Mouse (Mus musculus) bone marrow, adult 2 months (tissue): ENCODE results near the gene Sos1. TPM values are rescaled to one million over a fixed set of nuclear protein-coding genes. Genes with fewer than 3 reads are reported as not detected.

Source experiments
- H3K27ac ChIP-seq: fragments of 200-500 bp; 2 replicates; pipeline ENCODE4 v1.5.1; 2012; ENCODE audit warnings: low read depth, mild to moderate bottlenecking, control low read depth, inconsistent platforms, low read length; ENCODE audit not compliant: control insufficient read depth, poor library complexity, insufficient read depth
- H3K4me1 ChIP-seq: fragments of 200-500 bp; 2 replicates; pipeline ENCODE4 v1.6.1; 2011; ENCODE audit warnings: low read length; ENCODE audit not compliant: control insufficient read depth, insufficient read depth
- H3K4me3 ChIP-seq: fragments of 200-500 bp; replicated peaks from 2 replicates; pipeline ENCODE3; 2011; ENCODE audit warnings: mild to moderate bottlenecking, low read depth, low read length, control low read depth; ENCODE audit not compliant: control insufficient read depth
- CTCF ChIP-seq: fragments of 200-500 bp; IDR thresholded peaks from 2 replicates; pipeline ENCODE4 v1.5.1; 2011; ENCODE audit warnings: low read length, control low read depth; ENCODE audit not compliant: control insufficient read depth, insufficient read depth
- POLR2A ChIP-seq: fragments of 200-500 bp; IDR thresholded peaks from 2 replicates; pipeline ENCODE4 v1.6.1; 2011; ENCODE audit warnings: low read depth, mild to moderate bottlenecking, control low read depth, low read length, borderline replicate concordance; ENCODE audit not compliant: control insufficient read depth
- WGBS: fragments of 180-500 bp; shearing (Covaris S2); methylation state at CpG from one replicate; pipeline ENCODE4 v1.1.7; 2018; 5-methylcytosine and 5-hydroxymethylcytosine counted together
- polyA plus RNA-seq: library from polyadenylated mRNA; stranded (reverse); fragments of >200 nt; gene quantifications from 2 replicates; pipeline ENCODE4 v1.2.4, GENCODE M21; 2011; ENCODE audit warnings: low replicate concordance; ENCODE audit not compliant: missing spikeins, insufficient read depth, insufficient read length

Sos1 gene
- polyA plus RNA-seq, 1 experiment = 5.5 TPM

GRCm38 (mm10) chr17:80513766-80514165 is 33.5 kb upstream of the Sos1 start:
- TF ChIP-seq POLR2A (no peak), CTCF (no peak)

DNA sequence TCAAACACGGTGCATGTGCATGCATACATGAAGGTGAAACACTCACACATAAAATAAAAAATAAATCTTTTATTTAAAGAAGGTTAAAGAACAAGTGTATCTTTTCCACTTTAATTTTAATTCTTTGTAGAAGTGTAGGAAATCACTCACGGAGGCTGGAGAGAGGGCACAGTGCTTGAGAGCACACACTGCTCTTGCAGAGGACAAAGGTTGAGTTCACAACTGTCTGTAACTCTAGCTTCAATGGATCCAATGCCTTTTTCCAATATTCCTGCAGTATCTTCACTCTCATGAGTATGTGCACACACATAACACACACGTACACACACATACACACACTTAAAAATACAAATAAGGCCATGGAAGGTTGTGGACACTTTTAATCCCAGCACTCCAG is 30.2 kb upstream of the Sos1 start:
- Histone ChIP-seq H3K4me1 (no peaks in the 10 kb centered on the region; the same call in 1 of the 2 replicates), H3K27ac (no peak overlapping the region), H3K4me3 (no peak overlapping the region)
- no peak for TF ChIP-seq CTCF
- TF ChIP-seq POLR2A = no peak
- WGBS = 77% methylated on average over 3 of the region's 3 CpGs

More at GRCm38 (mm10) chr17:80513766-80514165, 33.5 kb upstream of the Sos1 start:
- Histone ChIP-seq H3K27ac (no peak overlapping the region), H3K4me1 (no peaks in the 10 kb centered on the region; the same call in 1 of the 2 replicates), H3K4me3 (no peak overlapping the region)
- WGBS = 44% methylated on average over 8 of the region's 8 CpGs

DNA sequence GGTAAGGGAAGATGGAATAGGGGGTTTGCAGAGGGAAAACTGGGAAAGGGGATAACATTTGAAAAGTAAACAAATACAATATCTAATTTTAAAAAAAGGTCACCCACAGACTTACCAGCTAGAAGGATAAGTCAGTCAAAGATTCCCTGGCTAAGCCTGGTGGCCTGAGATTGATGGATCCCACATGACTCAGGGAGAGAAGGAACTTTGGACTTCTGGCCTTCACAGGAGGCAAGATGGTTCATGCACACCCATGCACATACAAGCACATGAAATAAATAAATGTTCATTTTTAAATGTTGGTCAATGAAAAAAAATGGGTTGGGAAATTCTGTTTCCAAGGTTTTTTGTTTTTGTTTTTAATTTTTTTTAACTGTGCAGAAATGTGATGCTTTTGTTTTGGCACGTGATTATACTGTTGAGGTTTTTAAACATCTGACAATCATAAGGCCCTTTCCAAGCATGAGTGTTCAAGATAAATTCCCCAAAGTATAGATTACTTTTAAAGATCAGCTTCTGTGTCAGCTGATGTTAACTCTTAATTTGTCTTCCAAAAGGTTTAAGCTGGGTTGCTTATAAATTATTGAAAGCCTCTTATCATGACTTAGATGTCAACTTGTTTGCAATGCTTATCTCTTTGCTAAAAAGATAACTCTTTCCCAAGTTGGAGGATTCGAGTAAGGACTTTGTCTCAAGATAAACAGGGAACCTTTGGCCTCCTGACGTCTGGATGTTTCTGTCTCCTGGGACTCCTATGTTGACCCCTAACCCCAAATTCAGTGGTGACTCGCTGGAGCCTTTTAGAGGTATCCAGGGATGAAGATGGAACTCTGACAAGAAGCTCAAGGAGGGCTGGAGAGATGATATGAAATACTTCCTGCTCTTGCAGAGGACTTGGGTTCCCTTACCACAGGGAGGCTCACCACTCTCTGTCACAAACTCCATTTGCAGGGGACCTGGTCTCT is 29.5 kb upstream of the Sos1 start:
- WGBS = 61% methylated on average over 4 of the region's 4 CpGs
- no peak overlapping the region for H3K4me3 ChIP-seq
- no peak for TF ChIP-seq POLR2A
- no peaks in the 10 kb centered on the region; the same call in 1 of the 2 replicates for H3K4me1 ChIP-seq
- H3K27ac ChIP-seq = no peak overlapping the region

DNA sequence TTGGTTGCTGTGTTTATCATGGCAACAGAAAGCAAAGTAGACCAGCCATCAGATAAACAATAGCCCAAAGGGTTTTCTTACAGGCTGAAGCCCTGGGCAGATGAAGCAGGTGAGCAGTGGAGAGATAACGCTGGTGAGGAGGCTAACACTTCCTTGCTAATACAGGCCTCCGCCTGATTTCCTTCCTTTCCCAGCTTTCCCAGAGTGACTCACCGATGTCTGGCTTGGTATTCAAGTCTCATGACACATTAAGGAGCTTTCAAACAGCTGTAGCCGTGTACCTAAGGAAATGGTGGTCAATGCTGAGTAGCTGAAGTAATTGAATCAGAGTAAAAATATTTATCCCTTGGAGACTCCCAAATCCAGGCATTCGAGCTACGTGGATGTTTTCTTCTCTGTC is 25.5 kb upstream of the Sos1 start:
- TF ChIP-seq CTCF = no peak
- no peak for TF ChIP-seq POLR2A
- Histone ChIP-seq H3K27ac (no peak overlapping the region), H3K4me1 (peaks cover 5% of the 10 kb centered on the region; the same call in 1 of the 2 replicates), H3K4me3 (no peak overlapping the region)
- 75% methylated on average over 6 of the region's 6 CpGs for WGBS

DNA sequence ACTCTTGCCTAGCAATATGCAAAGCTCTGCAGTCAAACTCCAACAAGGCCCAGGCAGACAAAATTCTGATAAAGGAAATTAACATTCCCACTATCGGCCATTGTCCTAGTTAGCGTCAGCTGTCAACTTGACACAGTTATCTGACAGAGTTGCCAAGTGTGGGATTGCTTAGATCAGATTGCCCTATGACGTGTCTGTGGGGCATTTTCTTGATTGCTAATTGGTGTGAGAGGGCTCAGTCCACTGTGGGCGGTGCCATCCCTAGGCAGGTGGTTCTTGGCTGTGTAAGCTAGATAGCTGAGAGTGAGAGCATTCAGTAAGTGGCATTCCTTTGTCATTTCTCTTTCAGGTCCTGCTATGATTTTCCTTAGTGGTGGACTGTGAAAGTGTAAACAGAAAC is 25.1 kb upstream of the Sos1 start:
- H3K4me3 ChIP-seq = no peak overlapping the region
- H3K27ac ChIP-seq = no peak overlapping the region
- no peak for TF ChIP-seq POLR2A
- no peak for TF ChIP-seq CTCF
- H3K4me1 ChIP-seq = peaks cover 5% of the 10 kb centered on the region; the same call in 1 of the 2 replicates
- 71% methylated on average over 4 of the region's 4 CpGs for WGBS

DNA sequence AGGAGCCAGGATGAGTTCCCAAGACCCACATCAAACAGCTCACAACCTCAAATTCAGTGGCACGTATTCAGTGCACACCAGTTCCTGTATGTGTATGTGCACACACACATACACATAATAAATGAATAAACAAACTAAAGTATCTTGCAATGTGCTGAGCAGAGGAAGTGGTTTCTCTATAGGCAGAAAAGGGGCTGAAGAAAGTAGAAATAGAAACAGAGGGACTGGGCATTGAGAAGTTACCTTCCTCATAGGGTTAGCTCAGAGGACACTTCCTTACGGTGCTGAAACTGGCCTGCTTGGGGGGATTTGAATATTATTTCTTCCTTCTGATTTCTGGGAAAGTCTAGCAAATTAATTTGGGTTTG is 21.5 kb upstream of the Sos1 start:
- H3K4me1 ChIP-seq = peaks cover 5% of the 10 kb centered on the region; the same call in 1 of the 2 replicates
- peak overlapping the region; percentile 36; the same call in 1 of the 2 replicates for H3K27ac ChIP-seq
- no peak overlapping the region for H3K4me3 ChIP-seq
- TF ChIP-seq POLR2A = no peak
- TF ChIP-seq CTCF = no peak
- WGBS = 11% methylated on average over 2 of the region's 2 CpGs

DNA sequence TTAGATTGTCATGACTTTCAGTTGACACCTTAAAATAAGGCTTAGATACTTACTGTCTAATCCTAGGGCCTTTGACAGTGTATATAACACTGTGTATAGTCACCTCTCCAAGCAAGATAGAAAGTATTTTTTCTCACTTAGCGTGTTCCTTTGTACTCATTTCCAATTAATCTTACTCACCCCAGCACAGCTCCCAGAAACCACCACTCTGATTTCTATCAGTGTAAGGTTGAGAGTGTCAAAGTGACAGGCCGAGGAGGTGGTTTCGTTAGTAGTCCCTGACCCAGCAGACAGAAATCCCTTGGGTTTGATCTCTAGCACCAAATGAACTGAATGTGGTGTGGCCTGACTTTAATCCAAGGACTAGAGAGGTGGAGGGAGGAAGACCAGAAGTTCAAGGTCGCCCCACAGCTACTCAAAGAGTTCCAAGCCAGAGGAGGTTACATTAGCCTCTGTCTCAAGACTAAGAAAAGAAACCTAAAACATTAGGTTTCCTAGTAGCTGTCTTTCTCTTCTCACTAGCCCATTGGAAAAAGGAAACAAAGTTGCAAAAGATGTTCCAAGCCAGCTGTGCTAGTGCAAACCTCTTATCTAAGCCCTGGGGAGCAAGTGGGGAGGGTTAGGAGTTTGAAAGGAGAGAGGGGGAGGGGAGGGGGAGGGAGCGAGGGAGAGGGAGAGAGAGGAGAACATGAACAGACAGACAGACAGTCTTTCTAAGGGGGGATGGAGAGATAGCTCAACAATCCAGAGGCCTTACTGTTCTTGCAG is 21.0 kb upstream of the Sos1 start:
- peak overlapping the region; percentile 36; the same call in 1 of the 2 replicates for H3K27ac ChIP-seq
- no peak overlapping the region for H3K4me3 ChIP-seq
- TF ChIP-seq CTCF (no peak), POLR2A (no peak)
- 32% methylated on average over 5 of the region's 5 CpGs for WGBS
- peaks cover 5% of the 10 kb centered on the region; the same call in 1 of the 2 replicates for H3K4me1 ChIP-seq

DNA sequence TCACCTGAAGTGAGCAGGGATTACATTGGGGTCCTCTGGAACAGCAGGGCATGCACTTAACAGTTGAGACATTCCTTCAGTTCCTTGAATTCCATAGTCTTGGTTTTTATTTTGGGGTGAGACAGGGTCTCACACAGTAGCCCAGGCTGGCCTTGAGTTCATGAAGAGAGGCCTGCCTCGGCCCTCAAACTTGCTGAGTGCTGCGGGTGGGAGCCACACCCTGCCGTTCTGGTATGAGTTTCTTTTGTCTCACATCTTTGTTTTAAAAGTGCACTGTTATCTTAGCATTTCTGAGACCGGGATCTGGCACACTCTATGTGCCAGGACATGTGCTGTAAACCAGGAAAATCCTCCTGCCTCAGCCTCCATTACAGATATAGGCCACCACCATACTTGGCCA is 19.8 kb upstream of the Sos1 start:
- H3K27ac ChIP-seq = no peak overlapping the region
- no peak overlapping the region for H3K4me3 ChIP-seq
- no peak for TF ChIP-seq CTCF
- TF ChIP-seq POLR2A = no peak
- peaks cover 5% of the 10 kb centered on the region; the same call in 1 of the 2 replicates for H3K4me1 ChIP-seq
- WGBS = 62% methylated on average over 4 of the region's 4 CpGs
